Comparison of ENCODE assay signal across 24 mouse cellular contexts in the genomic region with DNA sequence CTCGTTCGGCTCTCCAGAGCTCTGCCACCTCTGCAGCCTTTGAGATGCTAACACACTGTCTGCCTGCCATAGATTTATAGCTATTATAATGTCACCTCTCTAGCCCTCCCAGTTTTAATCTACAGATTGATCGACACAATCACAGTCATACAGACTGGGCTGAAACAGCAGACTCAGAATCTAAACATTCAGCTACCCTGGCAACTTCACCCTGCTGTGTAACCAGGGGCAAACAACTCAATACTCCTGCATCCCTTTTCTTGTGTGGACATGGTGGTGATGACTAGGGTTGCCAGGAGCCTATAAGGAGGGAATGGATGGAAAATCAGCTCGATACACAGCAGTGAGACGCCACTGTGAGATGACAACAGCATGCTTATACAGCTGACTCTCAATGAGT. TPM values are rescaled to one million over a fixed set of nuclear protein-coding genes. Genes with fewer than 3 reads are reported as not detected.
DNase-seq lines count a peak whose midpoint lies in the region; ATAC-seq and TF ChIP-seq lines count a peak whose summit lies in the region.
"Had no signal": no experiment of that assay in that cellular context is flagged by ENCODE, and none has a peak within 500 bp of the region (broad histone marks: within the 10 kb centered on the region; RNA-seq: fewer than 3 reads in every experiment).

No protein-coding gene starts in this region.

- no peak overlapping the region for H3K27ac ChIP-seq in midbrain, embryonic 10.5 days (replicated peaks)
- no peak overlapping the region for H3K27ac ChIP-seq in midbrain, embryonic 16.5 days (ENCODE audit: low read length)
- no peak overlapping the region for H3K27ac ChIP-seq in hindbrain, embryonic 11.5 days (ENCODE audit: low read depth, low read length)
- no peak overlapping the region for H3K27ac ChIP-seq in hindbrain, postnatal 0 days
- H3K27ac ChIP-seq in neural tube, embryonic 12.5 days, result no peak overlapping the region
- H3K27ac ChIP-seq in liver, embryonic 11.5 days (ENCODE audit: low read depth, low read length), result no peak overlapping the region
- H3K27ac ChIP-seq: embryonic facial prominence, embryonic 13.5 days; forebrain, embryonic 12.5 days; gastrocnemius, adult 2 months; layer of hippocampus, adult 2 months; limb, embryonic 15.5 days; macrophage had no signal

- peak; percentile 22 for DNase-seq in midbrain, embryonic 10.5 days (ENCODE audit: low spot score)
- peak; percentile 63 for DNase-seq in hindbrain, embryonic 11.5 days (ENCODE audit: low spot score)
- no peak for DNase-seq in hindbrain, postnatal 0 days (ENCODE audit: low spot score)
- no peak for DNase-seq in layer of hippocampus, postnatal 14 days (ENCODE audit: low spot score in 2 of 2)
- DNase-seq in frontal cortex, postnatal 25 days (ENCODE audit: low spot score in 2 of 2), result no peak
- no peak for DNase-seq in liver, embryonic 11.5 days (ENCODE audit: low spot score)
- DNase-seq: adrenal gland, postnatal 14 days; cerebellum, adult 8-10 months; gastrocnemius, adult 2 months; heart, postnatal 10 days; kidney, postnatal 25 days; thymus, adult 18-20 months; thymus, postnatal 36 days had no signal

- H3K36me3 ChIP-seq in midbrain, embryonic 10.5 days, result no peaks in the 10 kb centered on the region
- no peaks in the 10 kb centered on the region for H3K36me3 ChIP-seq in midbrain, embryonic 16.5 days (ENCODE audit: control insufficient read depth, insufficient read depth, low read length)
- H3K36me3 ChIP-seq in hindbrain, embryonic 11.5 days (ENCODE audit: control insufficient read depth, insufficient read depth, low read length), result no peaks in the 10 kb centered on the region
- H3K36me3 ChIP-seq in hindbrain, postnatal 0 days (ENCODE audit: insufficient read depth, low read length), result no peaks in the 10 kb centered on the region
- no peaks in the 10 kb centered on the region for H3K36me3 ChIP-seq in neural tube, embryonic 12.5 days
- no peaks in the 10 kb centered on the region for H3K36me3 ChIP-seq in liver, embryonic 11.5 days (ENCODE audit: control insufficient read depth, insufficient read depth, low read length)
- H3K36me3 ChIP-seq: embryonic facial prominence, embryonic 13.5 days; forebrain, embryonic 12.5 days; heart, embryonic 12.5 days; limb, embryonic 15.5 days had no signal

- 67% methylated on average over 5 of the region's 5 CpGs for WGBS in midbrain, embryonic 10.5 days
- WGBS in midbrain, embryonic 16.5 days, result 33% methylated on average over 5 of the region's 5 CpGs
- WGBS in hindbrain, embryonic 11.5 days, result 44% methylated on average over 5 of the region's 5 CpGs
- WGBS in hindbrain, postnatal 0 days, result 25% methylated on average over 5 of the region's 5 CpGs
- WGBS in neural tube, embryonic 12.5 days, result 22% methylated on average over 5 of the region's 5 CpGs
- WGBS in liver, embryonic 11.5 days, result 65% methylated on average over 5 of the region's 5 CpGs

- no peak for TF ChIP-seq CTCF in hindbrain, postnatal 0 days (IDR thresholded peaks at IDR 0.05; ENCODE audit: low read depth)

- H3K9me3 ChIP-seq in midbrain, embryonic 10.5 days (replicated peaks), result no peaks in the 10 kb centered on the region
- H3K9me3 ChIP-seq in midbrain, embryonic 16.5 days (replicated peaks; ENCODE audit: control insufficient read depth, low read length, poor library complexity, severe bottlenecking), result no peaks in the 10 kb centered on the region
- H3K9me3 ChIP-seq in hindbrain, embryonic 11.5 days (ENCODE audit: control insufficient read depth, low read length), result no peaks in the 10 kb centered on the region
- no peaks in the 10 kb centered on the region for H3K9me3 ChIP-seq in hindbrain, postnatal 0 days (ENCODE audit: low read length)
- no peaks in the 10 kb centered on the region for H3K9me3 ChIP-seq in neural tube, embryonic 12.5 days
- no peaks in the 10 kb centered on the region for H3K9me3 ChIP-seq in liver, embryonic 11.5 days (ENCODE audit: control insufficient read depth, low read length)
- H3K9me3 ChIP-seq: embryonic facial prominence, embryonic 13.5 days; forebrain, embryonic 12.5 days; heart, embryonic 12.5 days; limb, embryonic 15.5 days had no signal

- no peak overlapping the region for H3K4me2 ChIP-seq in midbrain, embryonic 16.5 days (ENCODE audit: low read length)
- H3K4me2 ChIP-seq in hindbrain, embryonic 11.5 days (replicated peaks; ENCODE audit: low read depth, low read length), result no peak overlapping the region
- H3K4me2 ChIP-seq in hindbrain, postnatal 0 days (ENCODE audit: low read depth, low read length), result no peak overlapping the region
- H3K4me2 ChIP-seq in neural tube, embryonic 12.5 days (replicated peaks), result 0 out of 2 replicates have a peak overlapping the region, but pooled peaks have one; percentile 14
- no peak overlapping the region for H3K4me2 ChIP-seq in liver, embryonic 11.5 days
- H3K4me2 ChIP-seq: embryonic facial prominence, embryonic 13.5 days; forebrain, embryonic 12.5 days; heart, embryonic 12.5 days; limb, embryonic 15.5 days had no signal

- no peak overlapping the region for H3K4me3 ChIP-seq in midbrain, embryonic 10.5 days
- no peak overlapping the region for H3K4me3 ChIP-seq in midbrain, embryonic 16.5 days (ENCODE audit: low read depth, low read length)
- no peak overlapping the region for H3K4me3 ChIP-seq in hindbrain, embryonic 11.5 days (ENCODE audit: low read depth, low read length)
- H3K4me3 ChIP-seq in hindbrain, postnatal 0 days (ENCODE audit: low read length), result no peak overlapping the region
- H3K4me3 ChIP-seq in neural tube, embryonic 12.5 days, result no peak overlapping the region
- no peak overlapping the region for H3K4me3 ChIP-seq in liver, embryonic 11.5 days (ENCODE audit: low read depth, low read length)
- H3K4me3 ChIP-seq: embryonic facial prominence, embryonic 13.5 days; erythroblast, embryonic 14.5 days; forebrain, embryonic 12.5 days; gastrocnemius, adult 2 months; heart, embryonic 12.5 days; layer of hippocampus, adult 2 months; limb, embryonic 15.5 days had no signal

- no peak for ATAC-seq in midbrain, embryonic 16.5 days
- peak; percentile 77 for ATAC-seq in hindbrain, embryonic 11.5 days (ENCODE audit: low FRiP score)
- peak; percentile 63; the same call in 1 of the 2 replicates for ATAC-seq in hindbrain, postnatal 0 days
- ATAC-seq in neural tube, embryonic 12.5 days (ENCODE audit: low FRiP score, low read depth), result peak; percentile 86
- no peak for ATAC-seq in liver, embryonic 11.5 days (replicated peaks; ENCODE audit: low FRiP score)
- ATAC-seq: intestine, postnatal 0 days had no signal

- H3K9ac ChIP-seq in midbrain, embryonic 16.5 days (ENCODE audit: low read depth, low read length), result no peak overlapping the region
- H3K9ac ChIP-seq in hindbrain, embryonic 11.5 days (ENCODE audit: low read depth, low read length), result no peak overlapping the region
- H3K9ac ChIP-seq in hindbrain, postnatal 0 days (replicated peaks; ENCODE audit: low read length), result no peak overlapping the region
- no peak overlapping the region for H3K9ac ChIP-seq in neural tube, embryonic 12.5 days
- H3K9ac ChIP-seq in liver, embryonic 11.5 days (ENCODE audit: low read depth, low read length), result no peak overlapping the region
- H3K9ac ChIP-seq: embryonic facial prominence, embryonic 13.5 days; forebrain, embryonic 12.5 days; heart, embryonic 12.5 days; limb, embryonic 15.5 days had no signal

- H3K4me1 ChIP-seq in midbrain, embryonic 10.5 days, result no peaks in the 10 kb centered on the region; the same call in 1 of the 2 replicates
- H3K4me1 ChIP-seq in midbrain, embryonic 16.5 days (ENCODE audit: control insufficient read depth, insufficient read depth, low read length), result no peaks in the 10 kb centered on the region
- H3K4me1 ChIP-seq in hindbrain, embryonic 11.5 days (replicated peaks; ENCODE audit: control insufficient read depth, insufficient read depth, low read length), result no peaks in the 10 kb centered on the region
- no peaks in the 10 kb centered on the region for H3K4me1 ChIP-seq in hindbrain, postnatal 0 days (ENCODE audit: insufficient read depth, low read length)
- H3K4me1 ChIP-seq in neural tube, embryonic 12.5 days, result peaks cover 8% of the 10 kb centered on the region
- H3K4me1 ChIP-seq in liver, embryonic 11.5 days (replicated peaks; ENCODE audit: control insufficient read depth, insufficient read depth, low read length), result no peaks in the 10 kb centered on the region
- H3K4me1 ChIP-seq: embryonic facial prominence, embryonic 13.5 days; forebrain, embryonic 12.5 days; heart, embryonic 12.5 days; limb, embryonic 15.5 days had no signal

- H3K27me3 ChIP-seq in midbrain, embryonic 10.5 days (ENCODE audit: low read depth, poor library complexity, severe bottlenecking), result no peaks in the 10 kb centered on the region
- H3K27me3 ChIP-seq in midbrain, embryonic 16.5 days (ENCODE audit: control insufficient read depth, insufficient read depth, low read depth, low read length), result no peaks in the 10 kb centered on the region
- H3K27me3 ChIP-seq in hindbrain, embryonic 11.5 days (ENCODE audit: control insufficient read depth, insufficient read depth, low read length), result no peaks in the 10 kb centered on the region
- H3K27me3 ChIP-seq in hindbrain, postnatal 0 days (ENCODE audit: insufficient read depth, low read length), result no peaks in the 10 kb centered on the region
- no peaks in the 10 kb centered on the region for H3K27me3 ChIP-seq in neural tube, embryonic 12.5 days (replicated peaks)
- H3K27me3 ChIP-seq in liver, embryonic 11.5 days (replicated peaks; ENCODE audit: control insufficient read depth, insufficient read depth, low read length), result no peaks in the 10 kb centered on the region
- H3K27me3 ChIP-seq: embryonic facial prominence, embryonic 13.5 days; forebrain, embryonic 12.5 days; heart, embryonic 12.5 days; limb, embryonic 15.5 days had no signal

RNA-seq across cellular contexts. Expression of gene Fam189a1, which starts 24.3 kb away (rescaled TPM):
- polyA plus RNA-seq in midbrain, embryonic 10.5 days (2016; fragmentation: Nextera tagmentation; extraction: Ambion mirVana), result 1.3 and 2.7 TPM in 2 replicates
- 7.6 and 10.4 TPM in 2 replicates for polyA plus RNA-seq in midbrain, embryonic 16.5 days (2015; fragmentation: Nextera tagmentation; extraction: Ambion mirVana)
- 1.6 and 2.4 TPM in 2 replicates for polyA plus RNA-seq in hindbrain, embryonic 11.5 days (2014; fragmentation: Nextera tagmentation; extraction: Ambion mirVana)
- 23.2 and 28.4 TPM in 2 replicates for total RNA-seq in hindbrain, postnatal 0 days (2014; rRNA removed)
- 12.5 and 16.8 TPM in 2 replicates for polyA plus RNA-seq in hindbrain, postnatal 0 days (2015; fragmentation: Nextera tagmentation; extraction: Ambion mirVana)
- 6.9 and 8.8 TPM in 2 replicates for polyA plus RNA-seq in neural tube, embryonic 12.5 days (2016; fragmentation: Nextera tagmentation; extraction: Ambion mirVana)
- 10 to 100 TPM; 70.5 to 72.7 TPM for total RNA-seq in layer of hippocampus, postnatal 14 days (2021)
- polyA plus RNA-seq in liver, embryonic 11.5 days (2014; fragmentation: Nextera tagmentation; extraction: Ambion mirVana), result 0.08 and 0.27 TPM in 2 replicates
- total RNA-seq: gastrocnemius, adult 2 months; heart, postnatal 10 days had no signal
- polyA plus RNA-seq: erythroblast, embryonic 14.5 days; liver, embryonic 16.5 days; macrophage had no signal

Comparison
In these comparisons a context has a peak if more than half of its experiments do, and no peak if none do; other contexts are left out.
1. DNase-seq: peak in midbrain, embryonic 10.5 days (single experiment) and hindbrain, embryonic 11.5 days (single experiment); none in hindbrain, postnatal 0 days (single experiment), layer of hippocampus, postnatal 14 days (0 of 2), frontal cortex, postnatal 25 days (0 of 2) and liver, embryonic 11.5 days (single experiment).
2. ATAC-seq: peak in hindbrain, embryonic 11.5 days (single experiment), hindbrain, postnatal 0 days (single experiment) and neural tube, embryonic 12.5 days (single experiment); none in midbrain, embryonic 16.5 days (single experiment) and liver, embryonic 11.5 days (single experiment).